Mouse (Mus musculus) liver, adult 2 months (tissue): ENCODE results near the gene Smarcad1. TPM values are rescaled to one million over a fixed set of nuclear protein-coding genes. Genes with fewer than 3 reads are reported as not detected.
"Not testable (repeated sequence)": the region's sequence is repeated elsewhere in the genome, so short reads cannot be mapped to it uniquely, and the experiment has no call there.

Source experiments
- DNase-seq: peaks from one replicate; pipeline ENCODE4 v3.0.0-alpha.2; 2011; ENCODE audit warnings: low read depth, low spot score; ENCODE audit errors: extremely low read depth
- H3K27ac ChIP-seq: fragments of 200-500 bp; replicated peaks from 2 replicates; pipeline ENCODE4 v1.5.1; 2012; ENCODE audit warnings: low read depth, mild to moderate bottlenecking, control low read depth, inconsistent platforms, low read length; ENCODE audit not compliant: insufficient read depth
- H3K27me3 ChIP-seq: fragments of 200-500 bp; 2 replicates; pipeline ENCODE4 v1.6.1; 2012; ENCODE audit warnings: mild to moderate bottlenecking, moderate library complexity, low read length, inconsistent platforms; ENCODE audit not compliant: control insufficient read depth, insufficient read depth
- H3K36me3 ChIP-seq: fragments of 200-500 bp; 2 replicates; pipeline ENCODE4 v1.6.1; 2012; ENCODE audit warnings: low read length, inconsistent platforms; ENCODE audit not compliant: control insufficient read depth, insufficient read depth
- H3K4me1 ChIP-seq: fragments of 200-500 bp; 2 replicates; pipeline ENCODE4 v1.6.1; 2011; ENCODE audit warnings: low read length; ENCODE audit not compliant: control insufficient read depth, insufficient read depth
- H3K4me3 ChIP-seq: fragments of 200-500 bp; 2 replicates; pipeline ENCODE4 v1.5.1; 2011; ENCODE audit warnings: low read depth, mild to moderate bottlenecking, control low read depth, low read length, moderate library complexity; ENCODE audit not compliant: insufficient read depth
- H3K79me2 ChIP-seq: fragments of 200-500 bp; 2 replicates; pipeline ENCODE4 v1.6.1; 2012; ENCODE audit warnings: inconsistent platforms, mild to moderate bottlenecking, low read length, moderate library complexity; ENCODE audit not compliant: control insufficient read depth, insufficient read depth
- H3K9ac ChIP-seq: fragments of 200-500 bp; 2 replicates; pipeline ENCODE4 v1.6.1; 2012; ENCODE audit warnings: low read depth, mild to moderate bottlenecking, control low read depth, inconsistent platforms, low read length
- CTCF ChIP-seq: fragments of 200-500 bp; IDR thresholded peaks from 2 replicates; pipeline ENCODE4 v1.5.1; 2011; ENCODE audit warnings: low read depth, low read length, control low read depth
- POLR2A ChIP-seq: fragments of 200-500 bp; IDR thresholded peaks from 2 replicates; pipeline ENCODE4 v1.6.1; 2011; ENCODE audit warnings: low read length, control low read depth; ENCODE audit not compliant: insufficient read depth; ENCODE audit errors: extremely low read depth
- WGBS: fragments of 180-500 bp; shearing (Covaris S2); methylation state at CpG from one replicate; pipeline ENCODE4 v1.1.7; 2018; 5-methylcytosine and 5-hydroxymethylcytosine counted together
- polyA plus RNA-seq: library from polyadenylated mRNA; depleted of rRNA; stranded (reverse); fragments of >200 nt; gene quantifications from 2 replicates; pipeline ENCODE4 v1.2.3, GENCODE M21; 2012
- total RNA-seq: library from RNA; depleted of rRNA; stranded (reverse); fragments of >200 nt; gene quantifications from 2 replicates; pipeline ENCODE4 v1.2.3, GENCODE M21; 2014

Smarcad1 gene
- total and polyA plus RNA-seq, 2 experiments = 4.8 to 25.6 TPM

GRCm38 (mm10) chr6:65011444-65011990, 30.9 kb upstream of the Smarcad1 start:
- H3K79me2 ChIP-seq = no peaks in the 10 kb centered on the region
- no peaks in the 10 kb centered on the region for H3K4me1 ChIP-seq
- H3K36me3 ChIP-seq = no peaks in the 10 kb centered on the region
- DNase-seq = no peak
- no peak for TF ChIP-seq CTCF
- no peak for TF ChIP-seq POLR2A
- no peak overlapping the region for H3K9ac ChIP-seq
- WGBS = 77% methylated on average over 5 of the region's 5 CpGs
- no peak overlapping the region for H3K4me3 ChIP-seq
- no peaks in the 10 kb centered on the region for H3K27me3 ChIP-seq
- no peak overlapping the region for H3K27ac ChIP-seq

- 83% methylated on average over 2 of the region's 2 CpGs for WGBS
- Histone ChIP-seq H3K36me3 (no peaks in the 10 kb centered on the region), H3K79me2 (no peaks in the 10 kb centered on the region), H3K4me3 (no peak overlapping the region), H3K4me1 (no peaks in the 10 kb centered on the region), H3K27ac (no peak overlapping the region), H3K27me3 (no peaks in the 10 kb centered on the region), H3K9ac (no peak overlapping the region)
- TF ChIP-seq POLR2A (no peak), CTCF (no peak)
- DNase-seq = no peak
These were observed 30.2 kb upstream of the Smarcad1 start for GRCm38 (mm10) chr6:65012142-65012541.

GRCm38 (mm10) chr6:65017566-65017965, 24.8 kb upstream of the Smarcad1 start:
- Histone ChIP-seq H3K27me3 (no peaks in the 10 kb centered on the region), H3K36me3 (no peaks in the 10 kb centered on the region), H3K4me1 (no peaks in the 10 kb centered on the region), H3K27ac (no peak overlapping the region), H3K9ac (no peak overlapping the region), H3K79me2 (no peaks in the 10 kb centered on the region), H3K4me3 (no peak overlapping the region)
- DNase-seq = no peak
- 92% methylated on average over 10 of the region's 10 CpGs for WGBS
- no peak for TF ChIP-seq POLR2A
- no peak for TF ChIP-seq CTCF

- not testable (repeated sequence) for H3K27me3 ChIP-seq, H3K36me3 ChIP-seq, H3K4me1 ChIP-seq, H3K4me3 ChIP-seq, H3K27ac ChIP-seq, H3K9ac ChIP-seq, H3K79me2 ChIP-seq, DNase-seq
- 77% methylated on average over 5 of the region's 5 CpGs for WGBS
These were observed 23.4 kb upstream of the Smarcad1 start for GRCm38 (mm10) chr6:65018966-65019365.

GRCm38 (mm10) chr6:65021883-65022282, 20.5 kb upstream of the Smarcad1 start:
- WGBS = 24% methylated on average over 4 of the region's 4 CpGs
- Histone ChIP-seq H3K4me1 (no peaks in the 10 kb centered on the region), H3K4me3 (no peak overlapping the region), H3K9ac (no peak overlapping the region), H3K36me3 (no peaks in the 10 kb centered on the region), H3K79me2 (no peaks in the 10 kb centered on the region), H3K27me3 (no peaks in the 10 kb centered on the region), H3K27ac (no peak overlapping the region)
- TF ChIP-seq CTCF = no peak
- TF ChIP-seq POLR2A = no peak
- DNase-seq = no peak

- TF ChIP-seq CTCF = no peak
- TF ChIP-seq POLR2A = no peak
- Histone ChIP-seq H3K9ac (no peak overlapping the region), H3K79me2 (no peaks in the 10 kb centered on the region), H3K4me1 (no peaks in the 10 kb centered on the region), H3K4me3 (no peak overlapping the region), H3K27ac (no peak overlapping the region), H3K27me3 (no peaks in the 10 kb centered on the region), H3K36me3 (no peaks in the 10 kb centered on the region)
- WGBS = 75% methylated on average over 6 of the region's 6 CpGs
- no peak for DNase-seq
These were observed 19.3 kb upstream of the Smarcad1 start for GRCm38 (mm10) chr6:65023053-65023452.
